Mouse (Mus musculus) CD8-positive naive resting alpha-beta T cell, adult 57 days (primary cell): ENCODE measurements around the gene Gpr22. TPM values are rescaled to one million over a fixed set of nuclear protein-coding genes. Genes with fewer than 3 reads are reported as not detected.

Source experiments
- total RNA-seq: library from RNA; stranded (reverse); gene quantifications from one replicate; pipeline ENCODE4 v1.2.4, GENCODE M21; 2023

Gene Gpr22
- total RNA-seq: not detected

DNA sequence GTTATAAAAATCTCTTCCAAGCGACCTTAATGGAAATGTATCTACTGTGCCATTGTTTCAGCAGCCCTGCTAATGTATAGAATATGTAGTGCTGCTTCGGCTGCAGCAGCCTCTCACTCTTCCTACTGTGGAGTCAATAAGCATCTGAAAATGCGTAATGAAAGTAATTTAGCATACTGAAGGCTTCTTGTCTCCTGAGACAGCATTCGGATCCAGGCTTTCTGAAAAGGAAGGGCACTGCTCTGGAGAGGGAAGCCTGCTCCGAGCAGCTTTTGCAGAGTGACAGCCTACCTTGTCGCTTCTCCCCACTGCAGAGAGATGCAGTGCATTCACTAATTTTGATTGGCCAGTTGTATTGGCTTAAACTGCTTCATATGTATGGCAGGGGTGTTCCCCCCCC is at the start of gene Gpr22:
Gpr22 (minus strand) TSS at position 348 of the 400 bp plus-strand sequence.

Other genes starting within 250 kb of the Gpr22 start
- gene Cbll1, start 214.3 kb downstream of the Gpr22 start, total RNA-seq: 30.6 TPM
- not detected for gene Slc26a4, start 154.0 kb downstream of the Gpr22 start, total RNA-seq
- gene Bcap29, start 79.3 kb downstream of the Gpr22 start, total RNA-seq: 39.5 TPM
- 13.4 TPM for gene Dus4l, start 59.1 kb downstream of the Gpr22 start, total RNA-seq
- 49.1 TPM for gene Cog5, start 59.1 kb downstream of the Gpr22 start, total RNA-seq
- gene Hbp1, start 236.6 kb upstream of the Gpr22 start, total RNA-seq: 147 TPM